Mouse (Mus musculus) B cell, adult 2 months (primary cell): Measurements from ENCODE around the gene Zc3h7b.

ENCODE experiments used
- DNase-seq, 2 experiments: peaks; one replicate each; pipeline ENCODE4 v3.0.0; 2022

The Zc3h7b gene

DNA sequence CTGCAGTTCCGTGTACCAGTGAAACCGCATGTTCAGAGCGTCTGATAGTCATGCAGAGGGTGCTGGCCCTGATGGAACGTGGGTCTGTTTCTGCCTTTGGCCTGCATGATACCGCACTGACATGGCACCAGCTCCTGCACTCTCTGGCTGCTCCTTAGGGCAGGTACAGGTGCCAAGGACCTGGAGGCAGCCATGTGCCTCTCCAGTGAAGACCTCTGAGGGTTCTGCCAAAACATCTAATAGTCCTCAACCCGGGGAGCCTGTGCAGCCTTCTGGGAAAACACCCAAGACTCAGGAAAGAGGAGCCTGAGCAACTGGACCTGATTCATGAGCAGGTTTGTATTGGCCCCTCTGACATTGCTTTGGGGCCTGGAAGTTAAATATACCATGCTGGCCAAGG, 53.0 kb downstream of the Zc3h7b start:
- DNase-seq = no peak

DNA sequence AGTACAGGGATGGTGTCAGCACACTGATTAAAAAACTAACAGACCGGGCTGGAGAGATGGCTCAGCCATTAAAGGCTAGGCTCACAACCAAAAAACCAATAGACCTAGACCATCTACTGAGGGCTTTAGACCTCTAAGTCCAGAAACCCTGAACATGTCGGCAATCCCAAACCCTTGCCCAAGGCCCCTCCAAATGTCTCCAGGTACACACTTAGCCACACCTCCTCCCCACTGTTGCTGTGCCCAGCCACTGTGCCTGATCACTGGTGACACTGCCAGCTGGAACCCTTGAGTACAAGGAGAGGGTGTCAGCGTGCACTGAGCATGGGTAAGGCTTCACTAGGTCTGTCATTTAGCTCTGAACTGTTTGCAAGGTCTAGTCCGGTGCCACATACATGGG, 53.6 kb downstream of the Zc3h7b start:
- DNase-seq = no peak

DNA sequence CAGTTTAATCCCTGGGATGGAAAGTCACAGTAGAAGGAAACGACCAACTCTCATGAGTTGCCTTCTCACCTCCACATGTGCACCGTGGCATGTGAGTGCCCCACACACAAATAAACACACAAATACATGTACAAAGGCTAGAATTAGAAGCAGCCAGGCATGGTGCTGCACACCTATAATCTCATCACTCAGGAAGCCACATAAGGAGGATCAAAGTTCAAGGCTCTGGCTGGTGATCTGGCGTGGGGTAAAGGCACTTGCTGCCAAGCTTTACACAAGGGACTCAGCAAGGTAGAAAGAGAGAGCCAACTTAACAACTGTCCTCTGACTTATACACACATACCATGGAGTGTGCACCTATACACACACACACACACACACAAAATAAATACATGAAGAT, 55.5 kb downstream of the Zc3h7b start:
- no peak for DNase-seq

DNA sequence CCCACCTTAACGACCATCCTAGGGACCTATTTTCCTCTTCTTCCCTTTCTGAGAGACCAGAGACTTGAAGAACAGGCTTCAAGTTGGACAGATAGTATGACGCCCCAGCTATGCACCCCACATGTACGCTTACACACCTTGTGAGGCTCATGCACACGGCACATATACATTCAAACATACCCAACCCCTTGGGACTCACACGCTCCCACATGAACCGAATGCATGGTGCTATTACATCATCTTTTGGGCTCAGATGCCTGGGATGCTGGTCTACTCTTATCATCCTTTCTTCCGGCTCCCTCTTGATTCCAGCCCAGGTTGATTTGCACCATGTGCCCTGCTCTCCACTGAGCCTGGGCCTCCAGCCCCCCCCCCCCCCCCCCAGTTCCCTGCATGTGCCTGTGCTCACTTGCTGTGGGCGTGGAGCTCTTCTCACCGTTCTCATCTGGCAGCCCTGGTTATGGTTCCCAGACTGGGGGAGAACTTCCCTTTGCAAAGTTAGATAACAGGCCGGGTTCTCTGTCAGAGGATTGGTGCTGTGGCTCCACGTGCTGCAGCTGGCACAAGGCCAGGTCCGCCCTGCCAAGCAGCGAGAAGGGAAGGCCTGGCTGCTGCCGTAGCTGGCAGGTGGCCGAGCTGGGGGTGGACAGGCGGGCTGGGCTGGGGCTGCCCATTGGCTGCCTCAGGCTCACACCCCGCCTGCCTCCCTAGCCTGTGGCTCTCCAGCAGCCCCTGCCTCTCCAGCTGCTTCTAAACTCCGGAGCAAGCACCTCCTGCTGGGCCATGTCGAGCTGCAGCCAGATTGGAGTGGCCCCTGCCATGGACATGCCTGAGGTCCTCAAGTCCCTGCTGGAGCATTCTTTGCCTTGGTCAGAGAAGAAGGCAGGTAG, 57.4 kb downstream of the Zc3h7b start, which contains the start of gene Tef:
Tef (plus strand) TSS at position 421 of the 890 bp plus-strand sequence.
- peak; percentile 86 for DNase-seq

DNA sequence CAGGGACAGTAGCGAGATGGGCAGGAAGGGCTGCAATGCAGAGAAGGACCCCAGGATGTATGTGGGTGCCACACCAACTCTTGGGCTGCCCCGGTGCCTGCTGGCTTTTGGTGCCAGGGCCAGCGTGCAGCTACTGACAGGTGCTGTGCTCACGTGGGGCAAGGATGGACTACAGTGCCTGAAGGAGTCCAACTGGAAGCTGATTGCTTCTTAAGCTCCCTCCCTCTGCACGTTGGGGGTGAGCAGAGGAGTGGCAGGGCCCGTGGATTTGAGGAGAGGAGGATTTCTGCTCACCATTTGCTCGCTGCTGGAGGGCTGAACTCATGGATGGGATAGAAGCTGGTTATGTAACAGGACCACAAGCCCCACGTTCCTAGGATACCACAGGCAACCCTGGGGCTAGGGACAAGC, 58.1 kb downstream of the Zc3h7b start:
- no peak for DNase-seq

DNA sequence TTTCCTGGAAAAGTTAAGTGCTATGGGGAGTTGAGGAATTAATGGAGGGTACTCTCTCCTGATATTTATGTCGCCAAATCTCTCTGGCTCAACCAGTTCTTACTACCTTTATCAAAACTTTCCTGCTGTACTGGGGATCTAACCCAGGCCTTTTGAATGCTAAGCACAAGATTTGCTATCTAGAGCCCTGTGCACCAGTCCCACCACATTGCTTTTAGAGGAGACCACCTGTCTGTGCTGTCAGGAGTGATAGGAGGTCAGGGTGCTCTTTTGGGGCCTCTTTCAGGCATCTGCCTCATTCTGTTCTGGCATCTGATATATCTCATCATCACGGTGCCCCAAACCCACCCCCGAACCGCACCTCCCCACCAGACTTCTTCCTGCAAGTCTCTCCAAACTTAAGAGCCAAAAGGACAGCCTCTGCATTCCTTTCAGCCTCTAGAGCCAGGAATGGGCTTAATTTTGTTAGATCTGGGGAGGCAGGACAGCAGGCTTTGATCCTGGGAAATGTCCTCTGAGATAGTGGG, 58.6 kb downstream of the Zc3h7b start:
- DNase-seq = no peak

DNA sequence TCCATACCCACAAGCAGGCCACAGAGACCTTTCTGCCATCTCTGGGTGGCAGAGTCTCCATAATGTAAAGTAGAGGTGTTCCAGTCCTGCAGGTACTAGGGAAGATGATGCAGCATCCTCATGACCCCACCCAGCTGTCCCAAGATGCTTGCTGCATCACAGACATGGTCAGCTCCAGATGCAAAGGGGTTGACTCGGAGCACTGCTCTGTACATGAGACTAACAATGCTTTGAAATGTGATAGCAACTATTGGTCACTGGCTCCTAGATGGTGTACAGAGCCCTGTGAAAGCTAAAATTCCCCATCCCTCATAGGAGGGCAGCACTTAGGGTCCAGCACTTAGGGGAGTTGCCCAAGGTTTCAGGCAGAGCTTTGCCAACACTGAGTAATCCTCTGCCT, 59.3 kb downstream of the Zc3h7b start:
- DNase-seq = no peak

DNA sequence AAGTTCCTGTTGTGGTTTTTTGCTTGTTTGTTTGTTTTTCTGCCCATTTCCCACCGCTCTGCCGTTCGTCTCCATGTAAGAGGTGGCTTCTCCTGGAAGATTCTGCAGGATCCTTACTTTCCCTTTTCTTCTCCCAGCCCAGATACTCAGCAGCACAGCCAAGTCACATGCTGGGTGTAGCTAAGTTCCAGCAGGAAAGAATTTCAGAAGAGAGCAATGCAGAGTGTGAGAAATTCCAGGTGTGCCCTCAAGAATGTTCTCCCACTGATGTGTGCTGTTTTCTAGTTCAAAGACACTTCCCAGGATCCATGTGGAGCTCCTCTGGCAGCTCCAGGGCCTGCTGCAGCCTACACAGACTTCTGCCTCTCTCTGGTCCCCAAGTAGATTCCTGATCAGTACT, 60.0 kb downstream of the Zc3h7b start:
- DNase-seq = no peak

DNA sequence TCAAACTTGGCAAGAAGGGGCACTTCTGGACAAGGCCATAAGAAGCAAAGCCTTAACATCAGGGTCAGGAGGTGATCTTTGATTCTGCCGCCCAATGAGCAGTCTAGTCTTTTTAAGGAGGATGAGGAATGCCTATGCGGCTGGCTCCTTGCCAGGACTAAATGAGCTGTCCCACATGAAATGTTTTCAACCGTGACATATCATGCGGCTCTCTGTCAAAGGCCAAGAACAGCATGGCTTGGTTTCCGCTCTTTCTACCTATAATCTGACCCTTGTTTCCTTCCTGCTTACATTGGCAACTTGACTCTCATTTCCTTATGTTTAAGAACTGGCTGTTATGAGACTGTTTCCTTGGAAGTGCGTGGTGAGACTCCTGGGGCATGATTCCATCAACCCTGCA, 60.8 kb downstream of the Zc3h7b start:
- DNase-seq = no peak

DNA sequence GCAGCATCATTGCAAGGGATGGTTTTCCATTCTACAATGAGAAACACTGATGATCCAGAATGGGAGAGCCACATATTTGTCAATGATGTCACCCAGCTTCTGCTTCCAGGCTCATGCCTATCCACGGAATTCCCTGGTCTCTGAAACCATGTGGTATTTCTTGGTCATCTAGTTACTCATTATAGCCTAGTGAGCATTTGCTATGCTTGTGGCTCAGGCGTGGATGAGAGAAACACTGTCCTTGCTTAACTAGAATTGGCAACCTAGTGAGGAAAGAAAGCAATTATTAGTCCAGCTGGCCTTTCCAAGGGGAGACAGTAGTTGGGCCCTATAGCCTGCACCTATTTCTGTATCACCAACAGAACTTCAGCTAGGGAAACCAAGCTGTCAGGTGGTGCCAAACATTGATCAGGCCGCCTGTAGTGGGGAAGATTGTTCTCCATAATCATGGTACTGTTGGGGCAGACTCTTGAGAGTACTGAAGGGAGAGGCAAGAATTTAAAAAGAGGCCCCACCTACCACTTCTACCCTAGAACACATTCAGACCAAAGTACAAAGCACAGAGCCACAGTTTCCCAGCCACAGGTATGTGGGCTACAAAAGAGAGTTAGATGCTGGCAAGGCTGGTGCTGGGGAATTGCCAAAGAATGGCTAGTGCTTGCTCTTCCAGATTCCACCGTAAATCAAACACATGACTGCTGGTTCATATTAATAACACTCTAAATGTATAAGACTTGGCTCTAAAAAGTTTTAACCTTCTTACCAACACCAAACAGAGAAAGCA, 62.0 kb downstream of the Zc3h7b start:
- no peak for DNase-seq

DNA sequence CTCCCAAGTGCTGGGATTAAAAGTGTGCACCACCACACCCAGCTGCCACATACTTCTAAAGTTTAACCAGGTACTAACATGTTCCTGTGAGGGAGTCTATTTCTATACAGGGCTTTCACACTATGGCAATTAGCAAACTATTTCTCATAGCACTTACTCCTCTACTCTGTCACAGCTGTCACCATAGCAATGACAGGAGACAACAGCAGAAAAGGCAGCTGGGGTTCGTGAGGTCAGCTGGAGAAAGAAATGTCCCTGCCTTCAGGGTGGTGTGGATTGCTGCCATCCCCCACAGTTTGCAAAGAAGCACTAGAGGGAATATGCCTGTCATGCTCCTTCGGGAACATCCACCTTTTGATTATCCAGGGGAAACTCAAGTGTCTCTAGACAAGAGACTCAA, 63.9 kb downstream of the Zc3h7b start:
- DNase-seq = no peak

DNA sequence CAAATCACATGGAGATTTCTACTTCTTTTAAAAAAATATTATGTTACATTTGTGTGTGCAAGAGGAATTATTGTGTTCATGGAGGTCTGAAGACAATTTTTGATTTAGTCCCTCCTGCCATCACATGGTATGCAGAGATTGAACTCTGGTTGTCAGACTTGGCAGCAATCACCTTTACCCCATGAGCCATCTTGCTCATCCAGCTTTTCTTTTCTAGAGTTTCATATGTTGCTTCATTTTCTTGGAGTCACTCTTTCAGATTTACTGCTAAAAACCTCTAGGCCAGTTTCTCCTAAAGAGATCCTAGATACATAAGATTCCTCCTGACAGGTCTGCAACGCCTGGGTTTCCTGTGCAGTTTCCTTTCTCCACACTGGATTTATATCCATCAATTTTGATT, 64.7 kb downstream of the Zc3h7b start:
- no peak for DNase-seq

DNA sequence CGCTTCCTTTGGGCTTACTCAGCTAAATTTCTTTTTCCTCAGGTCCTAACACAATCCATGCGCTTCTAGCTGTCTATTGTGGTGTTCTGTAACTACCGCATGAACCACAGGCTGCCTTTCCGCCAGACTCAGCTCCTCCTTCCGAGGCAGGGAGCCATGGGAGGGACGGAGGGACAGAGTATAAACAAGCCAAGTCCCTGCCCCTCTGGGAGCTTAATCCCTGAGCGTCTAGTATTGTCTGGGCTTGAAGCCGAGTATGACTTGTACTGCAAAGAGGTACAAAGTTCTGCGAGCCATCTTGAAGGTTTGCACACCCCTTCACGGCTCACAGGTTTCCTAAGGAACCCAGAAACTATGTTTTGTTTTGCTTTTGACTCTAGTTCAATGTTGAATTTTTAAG, 65.3 kb downstream of the Zc3h7b start:
- peak; percentile 57 to 67 for DNase-seq

DNA sequence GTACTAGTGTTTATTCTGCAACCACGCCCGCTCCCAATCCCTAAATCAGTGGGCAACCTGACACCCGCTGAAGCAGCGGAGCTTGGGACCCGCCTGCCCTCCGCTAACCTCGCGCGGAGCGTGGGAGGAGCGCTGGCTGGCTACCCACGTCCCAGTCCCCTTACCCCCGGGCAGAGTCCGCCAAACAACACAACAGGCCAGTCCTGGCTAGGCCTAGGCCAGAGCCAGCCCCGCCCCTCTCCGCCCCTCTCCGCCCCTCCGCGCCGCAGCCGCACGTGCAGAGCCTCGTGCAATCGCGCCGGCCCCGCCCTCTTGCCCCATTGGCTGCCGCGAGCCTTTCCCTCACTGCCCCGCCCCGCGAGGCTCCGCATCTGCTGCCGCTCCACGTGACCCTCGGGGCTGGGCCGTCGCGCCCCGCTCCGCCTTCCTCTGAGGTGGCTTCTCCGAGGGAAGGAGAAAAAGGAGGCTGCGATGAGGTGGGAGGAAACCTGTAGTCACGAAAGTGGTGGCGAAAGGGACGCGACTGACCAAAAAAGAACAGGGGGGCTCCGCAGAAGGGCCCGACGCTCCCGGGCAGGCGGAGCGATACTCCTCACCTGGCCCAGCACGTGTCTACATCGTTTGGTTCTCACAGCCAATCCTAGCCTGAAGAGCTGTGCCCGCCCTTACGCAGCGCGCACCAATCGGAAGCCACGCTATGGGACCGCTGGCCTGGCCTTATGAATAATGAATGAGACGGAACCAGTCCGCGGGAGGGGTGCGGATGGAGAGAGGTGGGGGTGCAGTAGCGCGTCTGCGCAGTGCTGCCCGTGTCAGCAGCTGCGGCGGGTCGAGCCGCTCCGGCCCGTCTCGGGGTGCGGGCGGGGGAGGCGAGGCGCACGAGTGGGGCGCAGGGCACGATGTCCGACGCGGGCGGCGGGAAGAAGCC, 66.1 kb downstream of the Zc3h7b start:
- DNase-seq = peak; percentile 97 to 98

DNA sequence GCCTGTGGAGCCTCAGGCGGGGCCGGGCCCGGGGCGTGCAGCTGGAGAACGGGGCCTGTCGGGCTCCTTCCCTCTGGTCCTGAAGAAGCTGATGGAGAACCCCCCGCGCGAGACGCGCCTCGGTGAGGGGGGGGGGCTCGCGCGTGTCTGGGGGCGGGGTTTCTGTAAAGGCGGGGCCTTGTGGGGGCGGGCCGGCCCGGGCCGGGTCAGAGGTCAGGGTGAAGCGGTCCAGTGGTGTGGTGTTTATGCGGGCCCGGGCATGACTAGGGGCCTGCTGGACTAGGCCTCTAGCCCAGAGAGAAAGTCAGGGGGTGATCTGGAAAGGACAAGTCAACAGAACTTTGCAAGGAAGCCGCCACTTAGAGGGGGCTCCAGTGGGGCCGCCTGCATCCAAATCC, 66.7 kb downstream of the Zc3h7b start:
- no peak for DNase-seq

DNA sequence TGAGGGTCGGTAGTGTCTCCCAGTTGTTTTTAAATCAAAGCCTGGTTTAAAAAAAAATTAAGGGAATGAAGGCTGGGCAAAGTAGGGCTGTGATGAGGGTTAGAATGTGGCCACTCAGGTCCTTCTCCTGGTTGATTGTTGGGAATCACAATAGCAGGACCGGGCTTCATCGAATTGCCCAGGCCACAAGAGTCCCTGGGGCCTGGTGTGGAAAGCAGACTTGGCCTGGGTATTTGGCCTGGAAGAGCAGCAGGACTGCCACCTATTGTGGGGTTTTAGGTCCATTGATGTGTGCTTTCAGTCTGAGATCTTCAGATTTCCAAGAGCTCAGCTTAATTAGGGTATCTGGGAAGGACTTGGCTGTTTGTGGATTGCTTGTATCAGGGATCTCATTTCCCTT, 67.4 kb downstream of the Zc3h7b start:
- DNase-seq = no peak

DNA sequence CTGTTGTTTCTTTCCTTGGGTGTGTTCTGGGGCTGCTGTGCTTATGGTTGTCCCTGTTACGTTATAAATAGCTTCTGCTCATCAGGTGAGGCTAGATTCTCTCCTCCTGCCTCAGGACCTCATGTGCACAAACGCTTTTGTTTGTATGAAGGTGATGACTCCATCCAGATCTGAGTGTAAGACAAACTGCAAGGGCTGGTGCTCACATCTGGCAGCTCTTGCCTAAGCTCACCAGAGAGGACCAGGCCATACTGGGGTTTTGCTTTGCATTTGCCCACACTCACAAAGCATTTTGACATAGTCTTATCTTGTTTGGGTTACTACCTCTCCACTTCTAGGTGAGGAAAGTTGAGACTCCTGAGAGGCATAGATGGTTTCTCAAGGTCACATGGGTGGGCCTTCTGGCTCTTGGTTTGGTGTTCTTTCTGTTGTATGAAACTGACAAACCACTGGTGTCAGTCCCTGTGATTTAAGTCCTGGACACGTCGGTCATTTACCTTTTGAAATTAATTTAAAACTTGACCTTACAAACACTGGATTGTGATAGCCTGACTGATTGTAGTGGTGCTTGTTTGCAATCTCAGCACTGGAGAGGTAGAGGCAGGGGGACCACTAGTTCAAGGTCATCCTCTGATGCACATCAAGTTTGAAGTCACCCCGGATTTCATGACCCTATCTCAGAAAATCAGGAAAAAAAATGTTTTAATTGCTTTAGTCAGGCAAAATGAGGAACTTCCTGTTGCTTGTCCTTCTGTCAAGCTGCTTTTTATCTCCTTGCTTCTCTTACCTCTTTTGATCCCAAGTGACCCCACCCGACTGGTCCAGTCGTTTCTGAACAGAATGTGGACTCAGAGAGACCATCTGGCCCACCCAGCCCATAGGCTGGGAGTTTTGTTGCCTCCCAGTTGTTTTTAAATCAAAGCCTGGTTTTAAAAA, 68.1 kb downstream of the Zc3h7b start:
- DNase-seq = no peak

DNA sequence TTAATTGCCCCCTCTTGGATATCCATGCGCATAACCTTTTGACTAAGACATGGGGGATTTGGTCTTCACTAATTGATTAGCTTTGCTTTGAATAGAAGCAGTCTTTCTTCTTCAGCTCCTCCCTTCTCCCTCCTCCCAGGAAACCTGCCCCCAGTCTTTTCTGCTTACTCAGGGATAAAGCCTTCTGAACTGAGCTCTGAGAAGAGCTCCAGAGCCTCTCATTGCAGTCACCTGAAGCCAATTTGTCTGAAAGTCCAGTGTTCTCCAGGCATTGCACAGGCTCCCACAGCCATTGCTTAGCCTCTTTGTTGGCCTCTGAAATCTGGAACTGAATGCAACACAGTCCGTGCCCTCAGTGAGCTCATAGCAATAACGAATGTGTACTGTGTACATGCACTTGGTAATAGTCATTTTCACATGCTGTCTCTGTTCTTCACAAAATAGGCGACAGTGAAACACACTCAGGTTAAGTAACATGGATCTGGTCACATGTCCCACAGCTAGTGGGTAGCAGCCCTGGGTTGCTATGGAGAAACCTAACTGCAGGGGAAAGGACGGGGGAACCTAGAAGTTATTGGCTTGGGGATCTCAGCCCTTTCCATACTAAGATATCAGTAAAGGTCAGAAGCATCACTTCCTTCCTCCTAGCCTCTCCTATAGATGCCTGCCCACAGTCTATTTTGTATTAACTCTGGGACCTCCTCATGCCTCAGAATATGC, 69.3 kb downstream of the Zc3h7b start:
- DNase-seq = no peak

DNA sequence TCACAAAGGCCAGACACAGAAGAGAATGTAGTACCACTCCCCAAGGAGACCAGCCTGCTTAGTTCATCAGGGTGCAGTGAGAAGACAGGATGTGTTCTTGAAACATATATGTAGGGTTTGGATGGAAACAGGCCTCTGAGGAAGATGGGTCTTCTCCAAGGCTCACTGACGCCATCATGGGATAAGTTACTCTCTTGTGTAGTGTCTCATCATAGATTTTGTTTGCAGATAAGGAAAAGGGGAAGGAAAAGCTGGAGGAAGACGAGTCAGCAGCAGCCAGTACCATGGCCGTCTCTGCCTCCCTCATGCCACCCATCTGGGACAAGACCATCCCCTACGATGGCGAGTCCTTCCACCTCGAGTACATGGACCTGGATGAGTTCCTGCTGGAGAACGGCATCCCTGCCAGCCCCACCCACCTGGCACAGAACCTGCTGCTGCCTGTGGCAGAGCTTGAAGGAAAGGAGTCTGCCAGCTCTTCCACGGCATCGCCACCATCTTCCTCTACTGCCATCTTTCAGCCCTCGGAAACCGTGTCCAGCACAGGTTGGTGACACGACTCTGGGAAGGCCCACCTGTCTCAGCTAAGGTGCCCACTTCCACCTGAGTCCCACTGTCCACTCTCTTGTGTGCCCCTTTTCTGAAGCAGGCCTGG, 70.0 kb downstream of the Zc3h7b start:
- DNase-seq = no peak

DNA sequence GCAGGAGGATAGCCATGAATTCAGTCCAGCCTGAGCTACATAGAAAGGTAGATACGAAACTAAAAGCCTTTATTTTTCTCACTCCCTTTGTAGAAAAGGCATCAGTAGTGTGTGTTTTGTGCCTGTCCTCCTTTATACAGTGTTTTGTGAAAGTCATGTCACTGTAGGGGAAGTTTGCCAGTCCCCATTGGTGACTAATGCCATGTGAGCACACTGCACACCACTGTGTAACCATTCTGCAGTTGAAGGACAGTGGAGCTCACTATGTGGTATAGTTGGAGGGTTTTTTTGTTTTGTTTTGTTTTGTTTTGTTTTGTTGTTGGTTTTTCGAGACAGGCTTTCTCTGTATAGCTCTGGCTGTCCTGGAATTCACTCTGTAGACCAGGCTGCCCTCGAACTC, 73.5 kb downstream of the Zc3h7b start:
- DNase-seq = no peak
